Mouse (Mus musculus) embryonic stem cell, embryonic (primary cell): ENCODE results near the gene Mafk.

Experiments
- CTCF ChIA-PET, 4 experiments: fragments of 300-600 bp in 2 of 4; fragments of 350-600 bp in 2 of 4; sonication (Branson Sonifier 250); formaldehyde crosslinking; loops; one replicate each; lab custom pipeline; 2022; ENCODE audit warnings: inconsistent platforms in 2 of 4; lab: Charles Lee
- POLR2A ChIA-PET, 4 experiments: fragments of 300-600 bp in 2 of 4; fragments of 350-600 bp in 2 of 4; sonication (Branson Sonifier 250); formaldehyde crosslinking; loops; one replicate each; lab custom pipeline; 2022; ENCODE audit warnings: antibody characterized with exemption in 4 of 4, inconsistent platforms in 1 of 4; lab: Charles Lee

The Mafk gene

GRCm38 (mm10) chr5:139792159-139792775, 954 bp downstream of the Mafk start:
- POLR2A ChIA-PET = interaction anchor here in 3 of 4 experiments (0.6 to 2.6 kb wide), 13 partner anchors 8 to 540 kb away, joined by 3 to 9 read pairs (median 4); partner anchors contain the start of genes Ints1 (in 2 of the 3), Get4 (in 1 of the 3), Tmem184a (in 1 of the 3) and Zfand2a (in 1 of the 3)
- CTCF ChIA-PET = interaction anchor here in 3 of 4 experiments (1.1 to 2.1 kb wide), 4 partner anchors 11 to 17 kb away, joined by 3 to 5 read pairs (median 3); no protein-coding TSS in a partner anchor

- POLR2A ChIA-PET = interaction anchor here in 3 of 4 experiments (0.6 to 2.6 kb wide), 11 partner anchors 7 to 528 kb away, joined by 3 to 9 read pairs (median 5); partner anchors contain the start of genes Ints1 (in 2 of the 3), Mad1l1 (in 1 of the 3), Nudt1 (in 1 of the 3) and Tmem184a (in 1 of the 3)
- CTCF ChIA-PET = interaction anchor here in 3 of 4 experiments (0.9 to 2.1 kb wide), 5 partner anchors 11 to 24 kb away, joined by 3 to 5 read pairs (median 3); no protein-coding TSS in a partner anchor
Measured at GRCm38 (mm10) chr5:139792966-139793337, 1.6 kb downstream of the Mafk start.

- ChIA-PET POLR2A (interaction anchor here in 3 of 4 experiments (0.6 to 2.6 kb wide), 12 partner anchors 7 to 1041 kb away, joined by 3 to 9 read pairs (median 4); partner anchors contain the start of genes Ints1 (in 2 of the 3), Mad1l1 (in 1 of the 3), Nudt1 (in 1 of the 3) and Tmem184a (in 1 of the 3)), CTCF (interaction anchor here in 3 of 4 experiments (0.9 to 2.2 kb wide), 5 partner anchors 10 to 38 kb away, joined by 3 to 6 read pairs (median 5); no protein-coding TSS in a partner anchor)
Measured at GRCm38 (mm10) chr5:139793338-139794089, 2.2 kb downstream of the Mafk start.

- ChIA-PET CTCF (interaction anchor here (0.6 to 2.2 kb wide), 4 partner anchors 10 to 49 kb away, joined by 4 to 6 read pairs (median 4); no protein-coding TSS in a partner anchor), POLR2A (interaction anchor here in 3 of 4 experiments (0.8 to 1.3 kb wide), 7 partner anchors 9 to 1042 kb away, joined by 3 to 9 read pairs (median 3); partner anchors contain the start of genes Gm26938 (in 1 of the 3), Ints1 (in 1 of the 3) and Psmg3 (in 1 of the 3))
Measured at GRCm38 (mm10) chr5:139794137-139794536, 2.8 kb downstream of the Mafk start.

- ChIA-PET CTCF (interaction anchor here in 3 of 4 experiments (0.6 to 2.2 kb wide), 6 partner anchors 9 to 40 kb away, joined by 3 to 6 read pairs (median 4); no protein-coding TSS in a partner anchor), POLR2A (interaction anchor here in 2 of 4 experiments (0.8 to 2.0 kb wide), 4 partner anchors 11 to 31 kb away, joined by 3 to 5 read pairs (median 3); partner anchors contain the start of genes Gm26938 (in 1 of the 2), Ints1 (in 1 of the 2) and Psmg3 (in 1 of the 2))
Measured at GRCm38 (mm10) chr5:139794938-139795337, 3.6 kb downstream of the Mafk start.

GRCm38 (mm10) chr5:139796001-139796620, 4.8 kb downstream of the Mafk start:
- ChIA-PET CTCF (interaction anchor here in 1 of 4 experiments (1.7 kb wide), 1 partner anchor 22 kb away, joined by 4 read pairs; no protein-coding TSS in a partner anchor), POLR2A (interaction anchor here in 3 of 4 experiments (0.6 to 2.0 kb wide), 6 partner anchors 9 to 393 kb away, joined by 4 to 5 read pairs (median 4); partner anchors contain the start of genes Ints1 (in 1 of the 3) and Psmg3 (in 1 of the 3))

DNA sequence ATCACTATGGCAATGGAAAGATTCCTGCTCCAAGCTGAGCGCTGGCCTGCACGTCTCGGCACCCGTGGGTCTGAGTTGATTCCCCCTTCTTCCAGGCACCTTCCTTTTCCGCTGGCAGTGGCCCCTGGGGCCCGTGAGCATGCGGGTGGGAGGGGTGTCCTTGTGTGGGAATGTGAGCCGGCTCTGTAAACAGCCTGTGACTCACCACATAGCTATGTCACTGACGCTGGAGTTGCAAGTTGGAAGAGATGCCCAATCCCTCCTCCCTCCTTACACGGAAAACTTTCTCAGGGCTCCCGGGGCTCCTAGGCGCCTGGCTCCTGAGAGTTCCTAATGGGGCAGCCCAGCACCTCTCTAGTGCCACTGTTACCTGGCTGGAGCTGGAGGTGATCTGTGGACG, 5.6 kb downstream of the Mafk start:
- POLR2A ChIA-PET = interaction anchor here in 3 of 4 experiments (0.6 to 2.0 kb wide), 6 partner anchors 9 to 392 kb away, joined by 4 to 5 read pairs (median 4); partner anchors contain the start of genes Ints1 (in 1 of the 3) and Psmg3 (in 1 of the 3)
- CTCF ChIA-PET = interaction anchor here in 1 of 4 experiments (1.7 kb wide), 1 partner anchor 21 kb away, joined by 4 read pairs; no protein-coding TSS in a partner anchor

DNA sequence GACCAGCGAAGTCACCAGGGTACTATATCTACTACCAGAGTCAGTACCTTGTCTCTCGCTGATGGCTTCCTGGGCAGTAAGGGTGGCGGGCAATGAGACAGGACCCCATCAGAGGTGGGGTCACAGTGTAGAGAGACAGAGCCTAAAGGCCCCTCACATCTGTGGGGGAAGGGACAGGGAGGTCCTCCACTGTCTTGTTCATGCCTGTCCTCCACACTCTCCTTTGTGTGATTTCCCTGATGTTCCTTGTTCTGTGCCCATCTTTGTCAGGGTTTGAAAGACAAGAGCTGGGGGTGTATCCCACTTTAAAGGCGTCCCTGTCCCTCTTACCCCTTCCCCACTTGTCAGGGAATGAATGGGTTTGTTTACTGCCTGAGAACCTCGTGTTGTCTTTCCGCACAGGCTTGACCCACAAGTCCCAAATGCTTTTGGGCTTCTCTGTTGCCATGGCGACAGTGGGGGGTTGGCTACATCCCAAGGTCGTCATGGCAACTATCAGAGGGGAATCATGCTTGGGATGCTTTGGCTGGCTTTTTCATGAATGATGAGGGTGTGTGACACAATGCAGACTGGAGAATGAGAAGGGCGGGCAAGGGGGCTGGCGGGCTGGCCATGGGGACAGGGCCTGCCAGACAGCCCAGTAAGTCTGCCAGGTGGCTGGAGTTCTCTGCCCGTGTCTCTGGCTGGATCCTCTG, 6.3 kb downstream of the Mafk start:
- POLR2A ChIA-PET = interaction anchor here in 1 of 4 experiments (1.1 kb wide), 1 partner anchor 8 kb away, joined by 4 read pairs; no protein-coding TSS in a partner anchor
- CTCF ChIA-PET = interaction anchor here in 2 of 4 experiments (0.7 to 1.7 kb wide), 4 partner anchors 12 to 145 kb away, joined by 4 to 10 read pairs (median 6); no protein-coding TSS in a partner anchor

- ChIA-PET POLR2A (no interaction called here), CTCF (interaction anchor here (0.6 to 0.8 kb wide), 7 partner anchors 11 to 1178 kb away, joined by 3 to 10 read pairs (median 5); no protein-coding TSS in a partner anchor)
Measured at GRCm38 (mm10) chr5:139798168-139798900, 7.0 kb downstream of the Mafk start.

DNA sequence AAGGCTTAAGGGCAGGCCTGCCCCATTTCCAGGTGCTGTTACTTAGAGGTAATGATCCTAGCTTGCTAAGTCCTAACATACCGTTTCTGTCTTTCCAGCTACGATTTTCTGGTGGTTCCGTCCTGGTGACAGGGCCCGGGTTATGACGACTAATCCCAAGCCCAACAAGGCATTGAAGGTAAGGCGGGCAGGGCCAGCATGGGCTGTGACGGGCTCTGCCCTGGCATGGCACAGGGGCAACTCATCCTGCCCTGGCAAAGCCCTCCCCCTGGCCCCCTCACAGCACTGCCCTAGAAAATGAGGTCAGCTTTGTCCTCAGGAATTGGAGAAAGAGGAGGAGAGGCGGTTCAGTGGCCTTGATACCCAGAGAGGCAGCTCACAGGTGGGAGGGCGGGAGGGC, 7.7 kb downstream of the Mafk start:
- ChIA-PET POLR2A (interaction anchor here in 1 of 4 experiments (0.6 to 1.4 kb wide), 3 partner anchors 69 to 1007 kb away, joined by 3 to 4 read pairs (median 3); no protein-coding TSS in a partner anchor), CTCF (interaction anchor here in 3 of 4 experiments (0.6 to 0.7 kb wide), 3 partner anchors 10 to 318 kb away, joined by 3 to 15 read pairs (median 5); no protein-coding TSS in a partner anchor)

DNA sequence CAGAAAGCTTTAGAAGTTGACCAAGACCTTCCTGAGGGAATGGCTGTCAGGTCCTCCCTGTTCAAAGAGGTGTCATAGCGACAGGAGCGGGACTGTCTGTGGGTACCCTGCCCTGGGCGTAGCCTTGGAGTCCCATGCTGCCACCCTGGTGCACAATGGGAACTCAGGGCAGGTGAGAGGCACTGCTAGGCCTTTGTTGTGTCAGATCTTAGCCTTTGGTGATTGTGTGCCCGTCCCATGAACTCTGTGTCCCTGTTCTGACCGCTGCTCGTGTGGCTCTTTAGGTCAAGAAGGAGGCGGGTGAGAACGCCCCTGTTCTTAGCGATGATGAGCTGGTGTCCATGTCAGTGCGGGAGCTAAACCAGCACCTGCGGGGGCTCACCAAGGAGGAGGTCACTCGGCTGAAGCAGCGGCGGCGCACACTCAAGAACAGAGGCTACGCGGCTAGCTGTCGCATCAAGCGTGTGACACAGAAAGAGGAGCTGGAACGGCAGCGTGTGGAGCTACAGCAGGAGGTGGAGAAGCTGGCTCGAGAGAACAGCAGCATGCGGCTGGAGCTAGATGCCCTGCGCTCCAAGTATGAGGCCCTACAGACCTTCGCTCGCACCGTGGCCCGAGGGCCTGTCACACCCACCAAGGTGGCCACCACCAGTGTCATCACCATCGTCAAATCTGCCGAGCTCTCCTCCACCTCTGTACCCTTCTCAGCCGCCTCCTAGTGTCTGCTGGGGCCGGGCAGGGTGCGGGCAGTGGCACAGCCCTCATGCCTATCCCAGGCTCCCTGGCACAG, 8.7 kb downstream of the Mafk start:
- ChIA-PET CTCF (interaction anchor here (0.6 to 1.4 kb wide), 8 partner anchors 18 to 319 kb away, joined by 3 to 15 read pairs (median 3); partner anchors contain the start of gene Ints1 (in 1 of the 4)), POLR2A (interaction anchor here in 2 of 4 experiments (0.7 to 1.9 kb wide), 12 partner anchors 8 to 1006 kb away, joined by 3 to 6 read pairs (median 4); partner anchors contain the start of genes Mafk (in 2 of the 2) and Ints1 (in 1 of the 2))

DNA sequence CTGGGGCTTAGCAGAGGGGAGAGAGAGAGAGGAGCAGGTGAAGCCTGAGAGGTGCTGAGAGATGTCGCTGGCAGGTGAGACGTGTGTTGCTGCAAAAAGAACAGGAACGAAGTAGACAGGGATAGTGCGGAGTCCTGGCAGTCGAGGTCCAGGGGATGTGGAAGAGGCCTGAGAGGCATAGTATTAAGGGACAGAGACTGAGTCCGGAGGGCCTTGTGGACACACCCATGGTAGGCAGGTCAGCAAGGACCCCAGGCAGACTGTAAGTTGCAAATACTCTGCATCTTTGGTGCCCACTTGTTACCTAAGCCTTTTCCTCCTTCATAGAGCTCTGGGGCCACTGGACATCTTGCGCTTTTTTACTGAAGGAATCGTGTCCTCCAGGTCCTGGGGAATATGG, 9.9 kb downstream of the Mafk start:
- ChIA-PET CTCF (interaction anchor here in 1 of 4 experiments (1.3 kb wide), 1 partner anchor 130 kb away, joined by 3 read pairs; no protein-coding TSS in a partner anchor), POLR2A (interaction anchor here in 2 of 4 experiments (1.1 to 1.9 kb wide), 5 partner anchors 9 to 617 kb away, joined by 3 to 6 read pairs (median 4); partner anchors contain the start of genes Mafk (in 2 of the 2) and Ints1 (in 1 of the 2))

GRCm38 (mm10) chr5:139801880-139802279, 10.6 kb downstream of the Mafk start:
- CTCF ChIA-PET = no interaction called here
- POLR2A ChIA-PET = interaction anchor here in 1 of 4 experiments (1.9 to 2.6 kb wide), 2 partner anchors 8 to 10 kb away, joined by 5 to 9 read pairs; partner anchors contain the start of gene Mafk

GRCm38 (mm10) chr5:139803165-139803564, 11.9 kb downstream of the Mafk start:
- ChIA-PET CTCF (interaction anchor here (0.5 to 1.5 kb wide), 21 partner anchors 8 to 1617 kb away, joined by 3 to 10 read pairs (median 3); partner anchors contain the start of gene Ints1 (in 1 of the 4)), POLR2A (interaction anchor here in 1 of 4 experiments (0.8 to 2.6 kb wide), 3 partner anchors 9 to 18 kb away, joined by 3 to 9 read pairs (median 5); partner anchors contain the start of gene Mafk)
